In genomic region chr8:8620536-8620935, GRCm38 (mm10) we compare ENCODE assay signal across 11 mouse cellular contexts. TPM values are rescaled to one million over a fixed set of nuclear protein-coding genes. Genes with fewer than 3 reads are reported as not detected.
DNase-seq lines count a peak whose midpoint lies in the region; ATAC-seq and TF ChIP-seq lines count a peak whose summit lies in the region.
"Had no signal": no experiment of that assay in that cellular context is flagged by ENCODE, and none has a peak within 500 bp of the region (broad histone marks: within the 10 kb centered on the region; RNA-seq: fewer than 3 reads in every experiment).

No protein-coding gene starts in this region.

- H3K9me3 ChIP-seq in lung, embryonic 14.5 days (ENCODE audit: low read depth, low read length) = no peaks in the 10 kb centered on the region
- H3K9me3 ChIP-seq in forebrain, embryonic 11.5 days (ENCODE audit: control insufficient read depth, low read length) = no peaks in the 10 kb centered on the region
- H3K9me3 ChIP-seq in neural tube, embryonic 15.5 days (replicated peaks) = no peaks in the 10 kb centered on the region
- H3K9me3 ChIP-seq: embryonic facial prominence, embryonic 12.5 days; liver, embryonic 15.5 days had no signal

- WGBS in lung, embryonic 14.5 days = 88% methylated on average over 21 of the region's 21 CpGs
- 89% methylated on average over 21 of the region's 21 CpGs for WGBS in forebrain, embryonic 11.5 days
- WGBS in neural tube, embryonic 15.5 days = 91% methylated on average over 21 of the region's 21 CpGs

- no peaks in the 10 kb centered on the region for H3K27me3 ChIP-seq in lung, embryonic 14.5 days (ENCODE audit: insufficient read depth, low read length)
- no peaks in the 10 kb centered on the region for H3K27me3 ChIP-seq in forebrain, embryonic 11.5 days (ENCODE audit: control insufficient read depth, insufficient read depth, low read length)
- no peaks in the 10 kb centered on the region for H3K27me3 ChIP-seq in neural tube, embryonic 15.5 days (replicated peaks)
- H3K27me3 ChIP-seq: embryonic facial prominence, embryonic 12.5 days; liver, embryonic 15.5 days had no signal

- no peak for ATAC-seq in lung, embryonic 14.5 days (ENCODE audit: insufficient read depth)
- ATAC-seq in forebrain, embryonic 11.5 days (replicated peaks; ENCODE audit: low FRiP score) = no peak
- 0 out of 2 replicates have a peak, but pooled peaks have one; percentile 17 for ATAC-seq in neural tube, embryonic 15.5 days (ENCODE audit: low FRiP score)

- 0 out of 2 replicates have a peak overlapping the region, but pooled peaks have one; percentile 52 for H3K27ac ChIP-seq in lung, embryonic 14.5 days (ENCODE audit: low read depth)
- no peak overlapping the region for H3K27ac ChIP-seq in forebrain, embryonic 11.5 days (ENCODE audit: low read depth, low read length)
- no peak overlapping the region for H3K27ac ChIP-seq in neural tube, embryonic 15.5 days (replicated peaks)
- H3K27ac ChIP-seq: liver, embryonic 15.5 days had no signal

- no peak for DNase-seq in lung, embryonic 14.5 days
- no peak for DNase-seq in lung, postnatal 4 days
- DNase-seq in R1 (ENCODE audit: low read depth, low spot score) = peak; percentile 38
- DNase-seq in forebrain, embryonic 11.5 days (ENCODE audit: low spot score) = peak; percentile 55
- DNase-seq in frontal cortex, postnatal 25 days (ENCODE audit: low spot score in 2 of 2) = no peak
- DNase-seq in cerebellum, postnatal 36 days = no peak
- DNase-seq: gastrocnemius, postnatal 36 days; thymus, postnatal 25 days had no signal

- H3K36me3 ChIP-seq in lung, embryonic 14.5 days (ENCODE audit: insufficient read depth) = peaks cover 67% of the 10 kb centered on the region
- H3K36me3 ChIP-seq in forebrain, embryonic 11.5 days (ENCODE audit: control insufficient read depth, insufficient read depth, low read length) = peaks cover 8% of the 10 kb centered on the region
- H3K36me3 ChIP-seq in neural tube, embryonic 15.5 days = peaks cover 24% of the 10 kb centered on the region
- H3K36me3 ChIP-seq: liver, embryonic 15.5 days had no signal

- no peak overlapping the region for H3K9ac ChIP-seq in lung, embryonic 14.5 days
- H3K9ac ChIP-seq in forebrain, embryonic 11.5 days (ENCODE audit: low read length) = no peak overlapping the region
- no peak overlapping the region for H3K9ac ChIP-seq in neural tube, embryonic 15.5 days (replicated peaks)
- H3K9ac ChIP-seq: embryonic facial prominence, embryonic 12.5 days; liver, embryonic 15.5 days had no signal

- no peak for TF ChIP-seq CTCF in lung, embryonic 14.5 days (IDR thresholded peaks at IDR 0.05; ENCODE audit: low read depth)

- no peak overlapping the region for H3K4me2 ChIP-seq in lung, embryonic 14.5 days
- H3K4me2 ChIP-seq in forebrain, embryonic 11.5 days (ENCODE audit: low read depth, low read length, severe bottlenecking) = no peak overlapping the region
- H3K4me2 ChIP-seq in neural tube, embryonic 15.5 days = no peak overlapping the region
- H3K4me2 ChIP-seq: embryonic facial prominence, embryonic 12.5 days; liver, embryonic 15.5 days had no signal

- no peak overlapping the region for H3K4me3 ChIP-seq in lung, embryonic 14.5 days (ENCODE audit: low read depth, low read length)
- no peak overlapping the region for H3K4me3 ChIP-seq in forebrain, embryonic 11.5 days (ENCODE audit: low read depth, low read length)
- no peak overlapping the region for H3K4me3 ChIP-seq in neural tube, embryonic 15.5 days (replicated peaks)
- H3K4me3 ChIP-seq: embryonic facial prominence, embryonic 12.5 days; liver, embryonic 15.5 days had no signal

- H3K4me1 ChIP-seq in lung, embryonic 14.5 days (ENCODE audit: insufficient read depth) = peaks cover 3% of the 10 kb centered on the region; the same call in 1 of the 2 replicates
- H3K4me1 ChIP-seq in forebrain, embryonic 11.5 days (replicated peaks; ENCODE audit: control insufficient read depth, insufficient read depth, low read length) = peaks cover 12% of the 10 kb centered on the region
- peaks cover 21% of the 10 kb centered on the region for H3K4me1 ChIP-seq in neural tube, embryonic 15.5 days
- H3K4me1 ChIP-seq: liver, embryonic 15.5 days had no signal

RNA-seq across cellular contexts. Expression of gene Efnb2, which starts 40.5 kb away (rescaled TPM):
- 33.9 and 38.4 TPM in 2 replicates for polyA plus RNA-seq in lung, embryonic 14.5 days (2014; fragmentation: Nextera tagmentation; extraction: Ambion mirVana)
- 51.8 and 54.6 TPM in 2 replicates for polyA plus RNA-seq in forebrain, embryonic 11.5 days (2014; fragmentation: Nextera tagmentation; extraction: Ambion mirVana)
- 14.7 TPM in 2 replicates for polyA plus RNA-seq in neural tube, embryonic 15.5 days (2015; fragmentation: Nextera tagmentation; extraction: Ambion mirVana)

Comparison
In these comparisons a context has a peak if more than half of its experiments do, and no peak if none do; other contexts are left out.
1. DNase-seq: peak in R1 (single experiment) and forebrain, embryonic 11.5 days (single experiment); none in lung, embryonic 14.5 days (single experiment), lung, postnatal 4 days (0 of 2), frontal cortex, postnatal 25 days (0 of 2) and cerebellum, postnatal 36 days (0 of 2).